Comparison of ENCODE assay signal across 8 mouse cellular contexts in genomic region chr1:181860659-181861058, GRCm38 (mm10). TPM values are rescaled to one million over a fixed set of nuclear protein-coding genes. Genes with fewer than 3 reads are reported as not detected.
DNase-seq lines count a peak whose midpoint lies in the region; ATAC-seq and TF ChIP-seq lines count a peak whose summit lies in the region.

No protein-coding gene starts in this region.

- no peaks in the 10 kb centered on the region for H3K27me3 ChIP-seq in MEL (ENCODE audit: control insufficient read depth in 1 of 2, insufficient read depth in 2 of 2, low read length in 2 of 2)
- H3K27me3 ChIP-seq in embryonic facial prominence, embryonic 11.5 days (ENCODE audit: control insufficient read depth, insufficient read depth, low read length) = no peaks in the 10 kb centered on the region
- H3K27me3 ChIP-seq in liver, embryonic 15.5 days = peaks cover 11% of the 10 kb centered on the region; the same call in 1 of the 2 replicates
- H3K27me3 ChIP-seq in spleen, adult 2 months (ENCODE audit: control insufficient read depth, insufficient read depth, low read length) = no peaks in the 10 kb centered on the region

- DNase-seq in 3134 (ENCODE audit: extremely low read depth, insufficient read length, low spot score) = peak; percentile 83
- DNase-seq in MEL (ENCODE audit: low read depth, low spot score) = peak; percentile 92
- DNase-seq in embryonic facial prominence, embryonic 11.5 days (ENCODE audit: low spot score) = peak; percentile 68
- peak; percentile 92 to 93 for DNase-seq in spleen, adult 2 months (ENCODE audit: low read depth in 1 of 2, low spot score in 2 of 2)
- no peak for DNase-seq in left cerebral cortex, adult 11 months (ENCODE audit: low spot score)
- no peak for DNase-seq in cerebellum, postnatal 4 days (ENCODE audit: low spot score in 2 of 2)

- H3K9ac ChIP-seq in MEL (ENCODE audit: control insufficient read depth, low read depth, low read length, poor library complexity, severe bottlenecking) = peak overlapping the region; percentile 27
- no peak overlapping the region for H3K9ac ChIP-seq in embryonic facial prominence, embryonic 11.5 days (replicated peaks; ENCODE audit: low read length)
- H3K9ac ChIP-seq in liver, embryonic 15.5 days = no peak overlapping the region

- H3K4me2 ChIP-seq in embryonic facial prominence, embryonic 11.5 days (ENCODE audit: low read depth, low read length) = no peak overlapping the region
- H3K4me2 ChIP-seq in liver, embryonic 15.5 days = peak overlapping the region; percentile 20

- TF ChIP-seq POLR2A in MEL (IDR thresholded peaks at IDR 0.05; ENCODE audit: control insufficient read depth in 1 of 2, insufficient read depth in 1 of 2, low read depth in 1 of 2, low read length in 2 of 2, poor library complexity in 1 of 2) = no peak; a peak in 1 of 4 replicates
- peak; percentile 68 for TF ChIP-seq POLR2A in spleen, adult 2 months (IDR thresholded peaks at IDR 0.05; ENCODE audit: low read depth, low read length)

- WGBS in embryonic facial prominence, embryonic 11.5 days = 27% methylated on average over 5 of the region's 5 CpGs
- 2% methylated on average over 5 of the region's 5 CpGs for WGBS in liver, embryonic 15.5 days (ENCODE audit: insufficient replicate concordance)
- WGBS in spleen, adult 2 months = 0% methylated on average over 5 of the region's 5 CpGs

- H3K79me2 ChIP-seq in MEL (ENCODE audit: control insufficient read depth, insufficient read depth, low read length, poor library complexity) = no peaks in the 10 kb centered on the region

- peaks cover 2 to 29% of the 10 kb centered on the region in 2 experiments; a peak in 3 of 4 replicates for H3K4me1 ChIP-seq in MEL (ENCODE audit: control insufficient read depth in 1 of 2, insufficient read depth in 2 of 2, low read length in 2 of 2)
- no peaks in the 10 kb centered on the region for H3K4me1 ChIP-seq in embryonic facial prominence, embryonic 11.5 days (ENCODE audit: control insufficient read depth, insufficient read depth, low read length)
- peaks cover 39% of the 10 kb centered on the region for H3K4me1 ChIP-seq in liver, embryonic 15.5 days (replicated peaks)
- H3K4me1 ChIP-seq in spleen, adult 2 months (ENCODE audit: control insufficient read depth, insufficient read depth, insufficient read length) = peaks cover 19% of the 10 kb centered on the region; the same call in 1 of the 2 replicates

- peak; percentile 81 to 85 for TF ChIP-seq EP300 in MEL (IDR thresholded peaks at IDR 0.05; ENCODE audit: low read depth in 1 of 2, low read length in 2 of 2)

- TF ChIP-seq RAD21 in MEL (IDR thresholded peaks at IDR 0.05; ENCODE audit: low read depth, low read length) = no peak

- peak; percentile 34; the same call in 1 of the 2 replicates for ATAC-seq in embryonic facial prominence, embryonic 11.5 days (replicated peaks; ENCODE audit: insufficient number of reproducible peaks, low FRiP score, low TSS enrichment, low read depth)
- peak; percentile 99 for ATAC-seq in hematopoietic stem cell, adult 5-6 weeks (replicated peaks in 1 of 2; ENCODE audit: insufficient read depth in 1 of 2, low FRiP score in 2 of 2, low TSS enrichment in 1 of 2, low read depth in 1 of 2, poor library complexity in 2 of 2, severe bottlenecking in 2 of 2)
- peak; percentile 69 for ATAC-seq in liver, embryonic 15.5 days (ENCODE audit: insufficient read depth)

- peak overlapping the region; percentile 82 for H3K27ac ChIP-seq in MEL (ENCODE audit: control insufficient read depth, low read depth, low read length)
- no peak overlapping the region for H3K27ac ChIP-seq in embryonic facial prominence, embryonic 11.5 days (replicated peaks; ENCODE audit: low read depth, low read length)
- H3K27ac ChIP-seq in liver, embryonic 15.5 days (replicated peaks) = 0 out of 2 replicates have a peak overlapping the region, but pooled peaks have one; percentile 45
- H3K27ac ChIP-seq in spleen, adult 2 months (ENCODE audit: insufficient read depth, low read length) = peak overlapping the region; percentile 93

- H3K4me3 ChIP-seq in MEL (ENCODE audit: control insufficient read depth in 1 of 2, insufficient read depth in 1 of 2, low read depth in 2 of 2, low read length in 2 of 2) = peak overlapping the region in 1 of 2 experiments; percentile 26; a peak in 2 of 4 replicates
- H3K4me3 ChIP-seq in embryonic facial prominence, embryonic 11.5 days (ENCODE audit: low read depth, low read length) = no peak overlapping the region
- no peak overlapping the region for H3K4me3 ChIP-seq in liver, embryonic 15.5 days (replicated peaks)
- no peak overlapping the region for H3K4me3 ChIP-seq in spleen, adult 2 months (ENCODE audit: extremely low read depth, insufficient read depth, insufficient read length)

- H3K36me3 ChIP-seq in MEL (ENCODE audit: control insufficient read depth in 1 of 2, insufficient read depth in 2 of 2, low read length in 2 of 2) = peaks cover 0 to 13% of the 10 kb centered on the region in 2 experiments; a peak in 2 of 4 replicates
- H3K36me3 ChIP-seq in embryonic facial prominence, embryonic 11.5 days (replicated peaks; ENCODE audit: control insufficient read depth, insufficient read depth, low read depth, low read length) = no peaks in the 10 kb centered on the region
- no peaks in the 10 kb centered on the region for H3K36me3 ChIP-seq in liver, embryonic 15.5 days (replicated peaks)
- H3K36me3 ChIP-seq in spleen, adult 2 months (ENCODE audit: control insufficient read depth, insufficient read depth, low read length) = no peaks in the 10 kb centered on the region

- no peak for TF ChIP-seq CTCF in MEL (IDR thresholded peaks at IDR 0.05 in 2 of 3, conservative IDR thresholded peaks at IDR 0.05 in 1 of 3; ENCODE audit: control insufficient read depth in 1 of 3, insufficient read depth in 1 of 3, low read depth in 2 of 3, low read length in 3 of 3, poor library complexity in 1 of 3, severe bottlenecking in 1 of 3)
- no peak for TF ChIP-seq CTCF in spleen, adult 2 months (IDR thresholded peaks at IDR 0.05; ENCODE audit: extremely low read depth, insufficient read depth, insufficient read length, insufficient replicate concordance)

- no peaks in the 10 kb centered on the region for H3K9me3 ChIP-seq in MEL (replicated peaks; ENCODE audit: insufficient read depth, low read length)
- H3K9me3 ChIP-seq in embryonic facial prominence, embryonic 11.5 days (replicated peaks; ENCODE audit: control insufficient read depth, low read length) = no peaks in the 10 kb centered on the region
- H3K9me3 ChIP-seq in liver, embryonic 15.5 days (replicated peaks) = no peaks in the 10 kb centered on the region

TF ChIP-seq in MEL, 35 proteins besides CTCF, POLR2A, EP300 and RAD21 (continues in another document):
- TF ChIP-seq NRF1 (IDR thresholded peaks at IDR 0.05; ENCODE audit: insufficient read depth, low read depth, low read length, poor library complexity, severe bottlenecking) (no peak), E2F4 (IDR thresholded peaks at IDR 0.05; ENCODE audit: borderline replicate concordance, low read depth, low read length) (no peak), TCF12 (IDR thresholded peaks at IDR 0.05; ENCODE audit: low read depth, low read length) (peak; percentile 60), NELFE (IDR thresholded peaks at IDR 0.05; ENCODE audit: low read depth, low read length) (peak; percentile 38), RCOR1 (IDR thresholded peaks at IDR 0.05; ENCODE audit: low read depth, low read length) (peak; percentile 51; the same call in 1 of the 2 replicates), BHLHE40 (IDR thresholded peaks at IDR 0.05; ENCODE audit: borderline replicate concordance, low read depth, low read length) (peak; percentile 94), HCFC1 (IDR thresholded peaks at IDR 0.05; ENCODE audit: low read depth, low read length) (peak; percentile 42; the same call in 1 of the 2 replicates), GATA1 (IDR thresholded peaks at IDR 0.05; ENCODE audit: low read depth, low read length) (peak; percentile 45), TAL1 (IDR thresholded peaks at IDR 0.05; ENCODE audit: low read length) (peak; percentile 52), SMC3 (IDR thresholded peaks at IDR 0.05; ENCODE audit: low read depth, low read length) (no peak), MEF2A (IDR thresholded peaks at IDR 0.05; ENCODE audit: extremely low read depth, insufficient replicate concordance, low read depth, low read length, poor library complexity, severe bottlenecking) (no peak), CHD2 (IDR thresholded peaks at IDR 0.05; ENCODE audit: low read length) (no peak), ZMIZ1 (IDR thresholded peaks at IDR 0.05; ENCODE audit: low read depth, low read length) (no peak), GABPA (IDR thresholded peaks at IDR 0.05; ENCODE audit: low read depth, low read length) (no peak), TBP (IDR thresholded peaks at IDR 0.05; ENCODE audit: low read depth, low read length) (0 out of 2 replicates have a peak, but pooled peaks have one; percentile 29), MAZ (IDR thresholded peaks at IDR 0.05; ENCODE audit: low read depth, low read length) (no peak), SIN3A (IDR thresholded peaks at IDR 0.05; ENCODE audit: low read length) (peak; percentile 70), ELF1 (IDR thresholded peaks at IDR 0.05; ENCODE audit: low read depth, low read length) (peak; percentile 73), POLR2AphosphoS5 (IDR thresholded peaks at IDR 0.05; ENCODE audit: borderline replicate concordance, low read depth, low read length) (no peak), ZKSCAN1 (IDR thresholded peaks at IDR 0.05; ENCODE audit: low read depth, low read length) (no peak), CHD1 (IDR thresholded peaks at IDR 0.05; ENCODE audit: low read depth, low read length) (no peak), MYB (IDR thresholded peaks at IDR 0.05; ENCODE audit: low read depth, low read length) (peak; percentile 81), KAT2A (conservative IDR thresholded peaks at IDR 0.05; ENCODE audit: low read depth, low read length) (no peak), MYC (IDR thresholded peaks at IDR 0.05; ENCODE audit: low read depth, low read length) (peak; percentile 86; the same call in 1 of the 2 replicates), ETS1 (IDR thresholded peaks at IDR 0.05; ENCODE audit: low read depth, low read length) (peak; percentile 77), USF2 (IDR thresholded peaks at IDR 0.05; ENCODE audit: borderline replicate concordance in 1 of 2, insufficient read depth in 1 of 2, low read depth in 1 of 2, low read length in 2 of 2) (no peak)

RNA-seq across cellular contexts. Expression of gene Lbr, which starts 17.8 kb away (rescaled TPM):
- total RNA-seq in MEL (2012; rRNA removed) = 106 and 111 TPM in 2 replicates
- polyA plus RNA-seq in MEL (2012; ENCODE audit: insufficient read depth in 1 of 2, insufficient read length in 2 of 2, low read depth in 1 of 2, low replicate concordance in 2 of 2, missing spikeins in 1 of 2) = 100 to 1,000 TPM in 1 of 2 experiments, not detected in 1; 120 TPM
- 166 and 181 TPM in 2 replicates for polyA plus RNA-seq in embryonic facial prominence, embryonic 11.5 days (2014; fragmentation: Nextera tagmentation; extraction: Ambion mirVana)
- total RNA-seq in hematopoietic stem cell, adult 5-6 weeks (2017) = 198 and 199 TPM in 2 replicates
- 250 and 253 TPM in 2 replicates for polyA plus RNA-seq in liver, embryonic 15.5 days (2015; fragmentation: Nextera tagmentation; extraction: Ambion mirVana)
- 48.8 and 50.5 TPM in 2 replicates for polyA plus RNA-seq in spleen, adult 2 months (2012; rRNA removed)

Comparison
In these comparisons a context has a peak if more than half of its experiments do, and no peak if none do; other contexts are left out.
1. DNase-seq: peak in 3134 (single experiment), MEL (single experiment), embryonic facial prominence, embryonic 11.5 days (single experiment) and spleen, adult 2 months (2 of 2); none in left cerebral cortex, adult 11 months (single experiment) and cerebellum, postnatal 4 days (0 of 2).
2. ATAC-seq: peak in every context shown above with its lines; median percentile 99 in hematopoietic stem cell, adult 5-6 weeks; 69 in liver, embryonic 15.5 days; 34 in embryonic facial prominence, embryonic 11.5 days.